Mouse (Mus musculus): Measurements from ENCODE around the gene Rab23. TPM values are rescaled to one million over a fixed set of nuclear protein-coding genes. Genes with fewer than 3 reads are reported as not detected.

The Rab23 gene
- polyA plus RNA-seq, 1 experiment from 2014 or later, result 38.0 TPM

DNA sequence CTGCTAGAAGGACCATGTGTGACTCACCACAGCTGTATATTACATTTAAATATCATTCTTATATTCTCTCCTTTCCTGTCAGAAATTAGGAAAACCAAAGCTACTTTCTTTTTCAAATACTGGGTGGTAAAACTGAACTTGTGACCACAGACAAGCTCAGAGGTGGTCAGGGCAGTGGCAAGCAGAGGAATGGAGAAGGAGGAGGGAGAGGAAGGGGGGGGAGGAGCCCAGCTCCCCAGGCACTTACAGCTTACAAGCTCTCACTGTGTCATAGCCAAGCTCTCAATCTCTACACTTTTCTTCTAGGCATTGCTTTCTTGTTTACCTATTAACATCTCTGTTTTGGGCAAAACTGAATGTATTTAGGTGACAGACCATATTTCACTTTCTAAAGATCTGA, 49.1 kb downstream of the Rab23 start:
- Histone ChIP-seq H3K27me3 (replicated peaks; ENCODE audit: control insufficient read depth, insufficient read depth, low read length) (no peaks in the 10 kb centered on the region), H3K36me3 (ENCODE audit: control insufficient read depth, insufficient read depth) (peaks cover 17% of the 10 kb centered on the region)

GRCm38 (mm10) chr1:33771621-33772020, 51.9 kb downstream of the Rab23 start:
- Histone ChIP-seq H3K27ac (ENCODE audit: low read length) (no peak overlapping the region), H3K9ac (replicated peaks; ENCODE audit: low read depth, low read length) (no peak overlapping the region), H3K9me3 (ENCODE audit: control insufficient read depth, low read length) (no peaks in the 10 kb centered on the region), H3K27me3 (replicated peaks; ENCODE audit: control insufficient read depth, insufficient read depth, low read length) (no peaks in the 10 kb centered on the region), H3K4me3 (replicated peaks; ENCODE audit: low read length) (no peak overlapping the region), H3K36me3 (ENCODE audit: control insufficient read depth, insufficient read depth) (peaks cover 17% of the 10 kb centered on the region), H3K4me2 (ENCODE audit: low read length) (no peak overlapping the region), H3K4me1 (replicated peaks; ENCODE audit: control insufficient read depth, insufficient read depth, low read length) (no peaks in the 10 kb centered on the region)
- 92% methylated on average over 10 of the region's 10 CpGs for WGBS
- no peak for ATAC-seq

More for the DNA sequence above, 49.1 kb downstream of the Rab23 start:
- Histone ChIP-seq H3K4me3 (replicated peaks; ENCODE audit: low read length) (no peak overlapping the region), H3K4me2 (ENCODE audit: low read length) (no peak overlapping the region), H3K4me1 (replicated peaks; ENCODE audit: control insufficient read depth, insufficient read depth, low read length) (no peaks in the 10 kb centered on the region), H3K9ac (replicated peaks; ENCODE audit: low read depth, low read length) (no peak overlapping the region), H3K27ac (ENCODE audit: low read length) (no peak overlapping the region), H3K9me3 (ENCODE audit: control insufficient read depth, low read length) (no peaks in the 10 kb centered on the region)
- no peak for ATAC-seq

GRCm38 (mm10) chr1:33772106-33772505, 52.4 kb downstream of the Rab23 start:
- H3K4me2 ChIP-seq (ENCODE audit: low read length), result no peak overlapping the region
- no peak overlapping the region for H3K27ac ChIP-seq (ENCODE audit: low read length)
- H3K4me3 ChIP-seq (replicated peaks; ENCODE audit: low read length), result no peak overlapping the region
- ATAC-seq, result no peak
- peaks cover 19% of the 10 kb centered on the region for H3K36me3 ChIP-seq (ENCODE audit: control insufficient read depth, insufficient read depth)
- no peak overlapping the region for H3K9ac ChIP-seq (replicated peaks; ENCODE audit: low read depth, low read length)
- no peaks in the 10 kb centered on the region for H3K4me1 ChIP-seq (replicated peaks; ENCODE audit: control insufficient read depth, insufficient read depth, low read length)
- no peaks in the 10 kb centered on the region for H3K9me3 ChIP-seq (ENCODE audit: control insufficient read depth, low read length)
- WGBS, result 95% methylated on average over 9 of the region's 9 CpGs
- H3K27me3 ChIP-seq (replicated peaks; ENCODE audit: control insufficient read depth, insufficient read depth, low read length), result no peaks in the 10 kb centered on the region

GRCm38 (mm10) chr1:33776175-33776611, 56.5 kb downstream of the Rab23 start:
- Histone ChIP-seq H3K4me1 (replicated peaks; ENCODE audit: control insufficient read depth, insufficient read depth, low read length) (no peaks in the 10 kb centered on the region), H3K27me3 (replicated peaks; ENCODE audit: control insufficient read depth, insufficient read depth, low read length) (no peaks in the 10 kb centered on the region), H3K9me3 (ENCODE audit: control insufficient read depth, low read length) (no peaks in the 10 kb centered on the region), H3K36me3 (ENCODE audit: control insufficient read depth, insufficient read depth) (peaks cover 2% of the 10 kb centered on the region), H3K9ac (replicated peaks; ENCODE audit: low read depth, low read length) (no peak overlapping the region), H3K4me2 (ENCODE audit: low read length) (no peak overlapping the region), H3K4me3 (replicated peaks; ENCODE audit: low read length) (no peak overlapping the region), H3K27ac (ENCODE audit: low read length) (no peak overlapping the region)
- 72% methylated on average over 14 of the region's 14 CpGs for WGBS
- ATAC-seq, result no peak

DNA sequence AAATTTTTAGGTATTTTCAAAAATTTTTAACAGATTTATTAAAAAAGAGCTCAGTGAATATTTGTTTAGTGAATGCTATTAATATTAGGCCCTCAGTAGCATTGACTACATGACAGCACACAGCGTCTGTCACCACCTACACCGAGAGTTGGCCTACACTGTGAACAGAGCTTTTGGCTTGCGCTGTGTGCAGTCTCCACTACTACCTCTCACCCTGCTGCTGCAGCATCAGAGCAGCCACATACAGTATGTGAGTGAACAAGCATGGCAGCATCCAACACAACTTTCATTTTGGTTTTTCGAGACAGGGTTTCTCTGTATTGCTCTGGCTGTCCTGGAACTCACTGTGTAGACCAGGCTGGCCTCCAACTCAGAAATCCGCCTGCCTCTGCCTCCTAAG, 64.9 kb downstream of the Rab23 start:
- Histone ChIP-seq H3K9me3 (ENCODE audit: control insufficient read depth, low read length) (no peaks in the 10 kb centered on the region), H3K27me3 (replicated peaks; ENCODE audit: control insufficient read depth, insufficient read depth, low read length) (no peaks in the 10 kb centered on the region), H3K4me2 (ENCODE audit: low read length) (no peak overlapping the region), H3K9ac (replicated peaks; ENCODE audit: low read depth, low read length) (no peak overlapping the region), H3K4me3 (replicated peaks; ENCODE audit: low read length) (no peak overlapping the region), H3K27ac (ENCODE audit: low read length) (no peak overlapping the region), H3K36me3 (ENCODE audit: control insufficient read depth, insufficient read depth) (peaks cover 7% of the 10 kb centered on the region), H3K4me1 (replicated peaks; ENCODE audit: control insufficient read depth, insufficient read depth, low read length) (no peaks in the 10 kb centered on the region)
- ATAC-seq, result no peak
- WGBS, result 96% methylated on average over 5 of the region's 5 CpGs

DNA sequence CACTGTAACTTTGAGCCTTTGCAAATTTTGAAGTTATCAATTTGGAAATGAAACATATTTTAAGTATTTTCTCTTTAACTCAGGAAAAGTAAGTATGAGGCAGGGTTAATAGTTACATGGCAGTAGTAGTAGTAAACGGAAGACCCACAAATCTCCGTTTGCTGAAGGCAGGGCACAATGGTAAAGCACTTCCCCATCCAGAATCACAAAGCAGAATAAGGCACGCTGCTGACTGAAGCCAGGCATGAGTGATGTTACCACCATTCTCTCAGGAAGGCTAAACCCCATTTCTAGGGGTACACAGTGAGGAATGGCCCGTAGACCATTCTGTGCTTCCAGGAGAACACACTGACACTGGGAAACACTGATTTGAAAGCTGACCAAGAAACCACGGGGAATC, 68.4 kb downstream of the Rab23 start:
- H3K36me3 ChIP-seq (ENCODE audit: control insufficient read depth, insufficient read depth), result peaks cover 7% of the 10 kb centered on the region
- H3K4me1 ChIP-seq (replicated peaks; ENCODE audit: control insufficient read depth, insufficient read depth, low read length), result no peaks in the 10 kb centered on the region
- no peak overlapping the region for H3K27ac ChIP-seq (ENCODE audit: low read length)
- no peak overlapping the region for H3K4me3 ChIP-seq (replicated peaks; ENCODE audit: low read length)
- no peak overlapping the region for H3K4me2 ChIP-seq (ENCODE audit: low read length)
- no peak for ATAC-seq
- H3K9me3 ChIP-seq (ENCODE audit: control insufficient read depth, low read length), result no peaks in the 10 kb centered on the region
- no peak overlapping the region for H3K9ac ChIP-seq (replicated peaks; ENCODE audit: low read depth, low read length)
- WGBS, result 81% methylated on average over 5 of the region's 5 CpGs
- H3K27me3 ChIP-seq (replicated peaks; ENCODE audit: control insufficient read depth, insufficient read depth, low read length), result no peaks in the 10 kb centered on the region

DNA sequence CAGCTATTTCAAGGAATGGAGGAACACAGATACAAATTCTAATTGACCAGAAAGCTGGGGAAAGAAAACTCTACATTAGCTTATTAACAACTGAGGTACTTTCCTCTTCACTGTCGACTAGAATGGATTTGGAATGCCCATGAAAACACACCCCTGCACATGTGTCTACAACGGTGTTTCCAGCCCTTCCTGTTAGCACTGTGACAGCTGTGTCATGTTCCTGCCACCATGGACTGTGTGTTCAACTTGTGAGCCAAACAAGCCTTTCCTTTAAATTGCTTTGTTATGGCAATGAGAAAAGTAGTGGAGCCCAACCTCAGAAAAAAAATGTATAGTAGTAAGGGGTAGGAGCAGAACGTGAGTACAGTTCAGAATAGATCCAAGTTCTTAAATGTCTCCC, 68.8 kb downstream of the Rab23 start:
- H3K9me3 ChIP-seq (ENCODE audit: control insufficient read depth, low read length), result no peaks in the 10 kb centered on the region
- no peak overlapping the region for H3K4me2 ChIP-seq (ENCODE audit: low read length)
- H3K27me3 ChIP-seq (replicated peaks; ENCODE audit: control insufficient read depth, insufficient read depth, low read length), result no peaks in the 10 kb centered on the region
- H3K36me3 ChIP-seq (ENCODE audit: control insufficient read depth, insufficient read depth), result peaks cover 5% of the 10 kb centered on the region
- no peak for ATAC-seq
- no peak overlapping the region for H3K27ac ChIP-seq (ENCODE audit: low read length)
- H3K9ac ChIP-seq (replicated peaks; ENCODE audit: low read depth, low read length), result no peak overlapping the region
- no peaks in the 10 kb centered on the region for H3K4me1 ChIP-seq (replicated peaks; ENCODE audit: control insufficient read depth, insufficient read depth, low read length)
- WGBS, result 46% methylated on average over 3 of the region's 3 CpGs
- no peak overlapping the region for H3K4me3 ChIP-seq (replicated peaks; ENCODE audit: low read length)

Other genes with a start within 250 kb of the Rab23 start
- gene Prim2, start 50.1 kb upstream of the Rab23 start, polyA plus RNA-seq (2015; fragmentation: Nextera tagmentation; extraction: Ambion mirVana), result 33.5 and 36.9 TPM in 2 replicates
- gene Bag2, start 37.9 kb downstream of the Rab23 start, polyA plus RNA-seq (2015; fragmentation: Nextera tagmentation; extraction: Ambion mirVana), result 25.9 and 27.7 TPM in 2 replicates
- gene Zfp451, start 94.7 kb downstream of the Rab23 start, polyA plus RNA-seq (2015; fragmentation: Nextera tagmentation; extraction: Ambion mirVana), result 50.9 and 56.8 TPM in 2 replicates
- gene Bend6, start 187.9 kb downstream of the Rab23 start, polyA plus RNA-seq (2015; fragmentation: Nextera tagmentation; extraction: Ambion mirVana), result 58.6 and 61.5 TPM in 2 replicates
- gene Dst, start 188.3 kb downstream of the Rab23 start, polyA plus RNA-seq (2015; fragmentation: Nextera tagmentation; extraction: Ambion mirVana), result 35.5 and 41.2 TPM in 2 replicates